Mouse (Mus musculus): ENCODE measurements around the gene Akap13.

The Akap13 gene

DNA sequence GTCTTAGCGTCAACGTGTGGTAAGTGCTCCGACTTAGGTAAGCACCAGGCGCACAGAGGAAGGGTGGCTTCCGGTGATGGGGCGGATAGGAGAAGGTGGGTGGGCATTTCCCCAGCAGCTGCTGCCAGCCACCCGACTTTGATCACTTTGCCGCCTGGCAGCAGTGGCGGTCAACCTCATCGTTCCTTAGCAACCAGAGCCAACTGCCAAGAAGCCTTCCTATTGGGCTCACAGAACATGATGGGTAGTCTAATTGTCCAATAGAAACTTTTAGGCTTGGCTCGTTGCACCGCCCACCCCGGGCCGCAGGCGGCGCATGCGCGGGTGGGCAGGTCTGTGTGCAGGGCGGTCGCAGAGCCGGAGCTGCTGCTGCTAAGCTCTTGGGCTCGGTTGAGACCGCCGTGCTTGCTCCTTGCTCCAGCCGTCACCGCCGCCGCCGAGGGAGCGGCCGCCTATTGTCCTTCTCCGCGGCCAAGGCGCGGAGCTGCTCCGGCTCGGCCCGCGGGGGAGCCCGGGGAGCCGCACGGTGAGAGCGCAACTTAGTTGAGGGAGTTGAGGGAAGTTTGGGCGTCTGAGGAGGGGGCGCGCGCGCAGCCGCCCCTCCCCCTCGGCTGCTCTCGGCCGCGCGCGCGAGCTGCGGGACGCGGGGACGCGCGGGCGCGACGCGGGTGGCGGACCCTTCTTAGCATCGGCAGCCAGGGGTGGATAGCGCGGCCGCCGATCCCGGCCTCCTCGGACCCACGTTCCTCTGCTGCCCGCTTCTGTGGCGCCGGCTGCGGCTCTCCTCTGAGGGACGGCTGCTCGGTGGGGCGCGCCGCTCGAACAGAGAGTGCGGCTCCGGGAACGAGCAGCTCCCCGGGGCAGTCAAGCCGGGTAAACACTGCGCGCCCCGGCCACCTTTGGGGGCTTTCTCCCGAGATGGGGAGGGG, at the start of gene Akap13:
Akap13 (plus strand) TSS at position 312 of the 929 bp plus-strand sequence.
- peak; percentile 98 for DNase-seq (ENCODE audit: low read depth)

DNA sequence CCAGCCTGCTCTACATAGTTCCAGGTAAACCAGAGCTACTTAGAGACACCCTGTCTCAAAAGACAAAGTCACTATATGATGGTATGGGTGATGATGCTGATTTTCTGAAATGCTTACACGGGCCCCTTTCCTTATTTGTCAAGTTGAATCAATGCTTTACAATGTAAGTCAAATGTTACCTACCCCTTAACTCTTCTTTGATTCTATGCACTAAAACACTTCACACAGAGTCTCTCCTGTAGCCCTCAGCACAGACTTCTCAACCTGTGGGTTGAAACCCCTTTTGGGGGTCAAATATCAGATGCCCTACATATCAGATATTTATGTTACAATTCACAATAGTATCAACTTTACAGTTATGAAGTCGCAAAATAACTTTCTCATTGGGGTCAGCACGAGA, 44.7 kb upstream of the Akap13 start:
- DNase-seq (ENCODE audit: low read depth): no peak

DNA sequence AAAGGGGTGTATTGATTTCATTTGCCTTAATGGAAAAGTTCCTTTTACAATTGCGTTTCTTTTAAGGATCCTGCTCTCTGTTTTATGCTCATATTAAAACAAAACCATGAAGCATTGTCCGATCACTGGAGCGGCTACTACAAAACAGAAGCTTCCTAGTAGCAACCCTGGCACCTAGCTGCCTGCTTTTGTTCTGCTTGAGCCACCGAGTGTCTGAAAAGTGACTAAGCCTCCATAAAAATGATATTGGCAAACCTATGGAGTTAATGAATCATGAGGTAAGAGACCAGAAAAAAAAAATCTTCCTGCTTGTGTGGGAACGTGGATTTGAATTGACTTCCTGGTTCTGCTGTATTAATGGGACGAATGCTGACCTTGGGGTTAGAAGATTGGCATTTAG, 44.1 kb upstream of the Akap13 start:
- peak; percentile 33 for DNase-seq (ENCODE audit: low read depth)

DNA sequence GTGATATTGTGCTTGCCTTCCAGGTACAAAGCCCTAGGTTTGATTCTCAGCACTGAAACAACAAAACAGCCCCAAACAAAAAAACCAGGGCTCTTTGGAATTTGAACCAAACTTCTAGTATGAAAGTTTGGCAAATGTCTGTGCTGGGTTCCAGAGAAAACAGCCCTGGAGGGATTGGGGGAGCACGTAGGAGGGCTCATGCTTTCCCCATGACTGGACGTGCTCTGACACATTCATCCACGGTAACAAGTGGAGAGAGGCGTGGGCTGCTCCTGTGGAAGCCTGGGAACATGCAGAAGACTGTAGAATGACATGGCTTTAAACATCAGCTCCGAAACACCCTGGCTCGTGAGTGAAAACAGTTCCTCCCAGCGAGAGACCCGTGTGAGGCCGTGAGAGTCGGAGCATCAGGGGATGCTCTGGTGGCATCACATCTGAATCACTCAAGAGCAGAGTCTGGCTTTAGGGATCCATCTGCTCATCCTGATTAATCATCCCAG, 43.3 kb upstream of the Akap13 start:
- peak; percentile 72 for DNase-seq (ENCODE audit: low read depth)

DNA sequence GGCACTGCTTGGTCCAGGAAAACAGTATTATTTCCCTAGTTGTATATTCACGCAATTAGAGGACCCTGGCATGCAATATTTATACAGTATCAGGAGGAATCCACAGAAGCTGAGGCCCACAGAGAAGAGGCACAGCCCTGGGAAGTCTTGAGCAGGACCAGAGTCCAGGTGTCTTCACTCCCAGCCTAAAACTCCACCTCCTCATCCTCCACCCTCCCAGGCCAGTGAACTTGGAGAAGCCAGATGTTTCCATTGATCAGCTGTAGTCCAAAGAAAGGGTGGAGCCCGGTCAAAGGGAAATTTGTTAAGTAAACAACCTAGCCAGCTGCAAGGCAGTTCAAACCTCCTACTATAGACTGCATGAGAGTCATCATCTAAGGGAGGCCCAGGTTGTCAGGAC, 42.8 kb upstream of the Akap13 start:
- peak; percentile 33 for DNase-seq (ENCODE audit: low read depth)

GRCm38 (mm10) chr7:75413903-75414302, 41.4 kb upstream of the Akap13 start:
- DNase-seq (ENCODE audit: low read depth): no peak

DNA sequence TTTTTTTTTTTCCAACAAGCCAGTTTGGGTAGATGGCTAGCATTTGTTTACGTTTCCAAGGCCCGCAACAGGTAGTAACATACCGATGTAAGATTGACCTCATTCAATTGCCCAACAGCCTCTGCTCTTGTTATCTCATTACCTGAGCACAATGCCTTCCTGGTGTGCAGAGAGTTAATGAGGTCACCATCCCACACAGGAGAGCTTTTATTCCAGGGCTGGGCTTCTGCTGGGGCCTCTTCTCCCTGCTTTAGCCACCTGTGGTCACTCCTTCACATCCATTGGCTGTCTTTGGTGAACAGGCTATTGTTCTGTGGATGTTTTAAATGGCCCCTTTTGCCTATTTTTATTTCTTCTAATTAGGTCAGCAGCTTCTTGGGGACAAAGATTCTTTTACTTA, 41.0 kb upstream of the Akap13 start:
- no peak for DNase-seq (ENCODE audit: low read depth)

GRCm38 (mm10) chr7:75415166-75415881, 40.0 kb upstream of the Akap13 start:
- peak; percentile 34 for DNase-seq (ENCODE audit: low read depth)

- DNase-seq (ENCODE audit: low read depth): no peak
Observed at GRCm38 (mm10) chr7:75415882-75416585, 39.3 kb upstream of the Akap13 start.

DNA sequence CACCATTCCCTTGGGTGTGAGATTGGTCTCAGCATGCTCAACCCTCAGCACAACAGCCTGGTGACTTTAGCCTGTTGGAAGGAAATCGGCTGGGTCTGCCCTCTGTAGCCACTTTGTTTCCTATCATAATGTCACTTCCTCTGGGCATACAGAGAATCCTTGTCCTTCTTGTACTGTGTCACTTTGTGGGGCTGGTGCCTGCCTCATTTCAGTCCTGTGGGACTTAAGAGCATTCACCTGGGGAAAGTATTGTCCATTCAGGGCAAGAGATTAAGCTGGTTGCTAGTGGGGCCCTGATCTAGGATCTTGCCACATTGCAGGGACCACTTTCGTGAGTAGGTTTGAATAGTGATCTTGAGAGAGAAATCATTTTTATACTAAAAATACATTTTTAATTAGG, 34.4 kb upstream of the Akap13 start:
- no peak for DNase-seq (ENCODE audit: low read depth)

DNA sequence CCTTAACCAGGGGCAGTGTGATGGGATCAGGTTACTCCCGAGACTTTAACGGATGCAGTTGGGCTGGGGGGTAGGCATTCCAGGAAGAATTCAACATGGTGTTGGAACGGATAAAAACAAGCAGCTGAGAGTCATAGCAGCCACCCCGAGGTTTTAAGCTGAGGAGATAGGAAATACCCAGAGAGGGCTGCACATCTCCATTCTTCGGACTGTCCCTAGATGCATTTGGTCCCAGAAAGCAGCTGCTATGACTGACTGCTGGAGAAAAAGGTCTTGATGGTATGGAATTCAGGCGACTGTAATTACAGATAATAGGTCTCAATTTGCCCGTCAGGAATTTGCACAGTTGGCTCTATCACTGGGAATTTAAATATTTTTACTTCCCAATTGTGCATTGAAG, 31.2 kb upstream of the Akap13 start:
- no peak for DNase-seq (ENCODE audit: low read depth)

DNA sequence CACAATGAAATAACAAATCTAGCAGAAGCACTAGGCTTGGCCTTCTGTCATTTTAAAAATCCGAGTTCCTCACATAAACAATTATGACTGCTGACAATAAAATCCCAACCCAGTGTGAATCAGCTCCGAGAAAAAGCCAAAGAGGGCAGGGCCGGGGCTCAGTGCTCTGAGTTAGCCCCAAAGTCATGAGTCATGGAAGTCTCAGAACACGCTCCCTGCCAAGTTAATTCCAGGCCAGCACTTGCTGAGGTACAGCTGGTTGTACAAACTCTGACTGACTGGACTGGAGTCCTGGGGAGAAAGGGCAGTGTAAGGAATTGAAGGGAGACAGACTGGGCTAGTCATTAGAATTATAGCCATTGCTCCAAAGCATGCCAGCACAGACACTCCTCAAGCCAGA, 28.0 kb upstream of the Akap13 start:
- peak; percentile 96 for DNase-seq (ENCODE audit: low read depth)

- DNase-seq (ENCODE audit: low read depth): peak; percentile 38
Observed at GRCm38 (mm10) chr7:75428913-75429312, 26.4 kb upstream of the Akap13 start.

- no peak for DNase-seq (ENCODE audit: low read depth)
Observed at GRCm38 (mm10) chr7:75430550-75430949, 24.8 kb upstream of the Akap13 start.

DNA sequence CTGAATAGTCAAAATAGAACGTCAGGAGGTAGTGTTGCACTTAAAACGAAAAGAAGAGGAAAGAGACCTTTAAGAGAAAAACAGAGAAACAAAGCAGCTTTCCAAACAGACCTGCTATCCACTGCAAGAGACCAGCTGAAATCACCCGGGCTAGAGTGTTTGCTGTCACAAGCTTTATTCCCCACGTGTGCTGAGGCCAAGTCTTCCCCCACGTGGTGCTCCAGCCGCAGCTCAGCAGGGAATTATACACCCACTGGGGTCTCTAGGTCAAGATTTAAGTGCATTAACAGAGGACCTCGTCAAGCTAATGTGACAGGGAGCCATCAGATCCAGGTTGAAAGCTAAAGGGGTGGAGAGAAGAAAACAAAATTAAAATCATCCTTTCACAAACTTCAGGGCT, 24.3 kb upstream of the Akap13 start:
- no peak for DNase-seq (ENCODE audit: low read depth)

DNA sequence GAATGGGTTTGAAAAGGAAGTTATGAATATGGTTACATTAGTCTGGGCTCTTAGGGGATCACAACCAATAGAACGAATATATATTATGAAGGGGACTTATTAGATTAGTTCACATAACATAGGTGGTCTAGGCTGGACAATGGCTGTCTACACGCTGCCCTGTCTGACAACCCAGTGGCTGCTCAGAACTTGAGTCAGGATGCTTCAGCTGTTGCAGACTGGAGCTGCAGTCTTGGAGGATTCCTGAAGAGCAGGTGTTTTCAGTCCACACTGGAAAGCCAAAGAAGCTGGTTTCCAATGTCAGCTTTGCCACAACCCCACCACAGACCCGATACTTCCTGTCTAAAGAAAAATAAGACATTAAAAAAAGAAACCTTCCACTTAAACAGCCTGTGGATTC, 23.3 kb upstream of the Akap13 start:
- no peak for DNase-seq (ENCODE audit: low read depth)

DNA sequence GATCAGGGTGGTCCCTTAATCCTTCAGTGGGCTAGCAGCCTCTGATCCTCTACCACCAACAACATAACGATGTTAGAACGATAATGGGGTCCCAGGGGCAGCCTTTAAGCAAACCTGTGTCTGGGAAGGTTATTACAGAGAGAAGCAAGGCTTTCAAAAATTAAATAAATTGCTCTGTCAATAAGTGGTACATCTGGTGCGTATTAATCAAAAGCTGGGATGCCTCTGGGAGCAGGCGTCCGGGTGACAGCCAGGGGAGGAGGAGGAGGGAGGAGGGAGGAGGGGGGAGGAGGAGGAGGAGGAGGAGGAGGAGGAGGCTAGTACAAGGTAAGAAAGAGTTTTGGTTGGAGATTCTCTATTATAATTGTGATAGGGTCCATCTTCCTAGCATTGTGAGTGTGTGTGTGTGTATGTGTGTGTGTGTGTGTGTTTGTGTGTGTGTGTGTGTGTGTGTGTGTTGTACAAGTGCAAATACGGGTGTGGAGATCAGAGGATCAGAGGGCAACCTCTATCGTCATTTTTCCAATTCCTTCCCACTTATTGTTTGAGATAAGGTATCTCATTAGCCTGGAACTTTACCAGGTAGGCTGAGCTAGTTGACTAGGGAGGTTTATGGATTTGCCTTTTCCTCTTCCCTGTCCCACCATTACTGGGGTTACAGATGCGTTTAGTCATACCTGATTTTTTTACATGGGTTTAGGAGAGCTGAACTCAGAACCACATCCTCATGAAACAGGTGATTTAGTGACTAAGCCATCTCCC, 18.7 kb upstream of the Akap13 start:
- DNase-seq (ENCODE audit: low read depth): no peak

- no peak for DNase-seq (ENCODE audit: low read depth)
Observed at GRCm38 (mm10) chr7:75439570-75439969, 15.8 kb upstream of the Akap13 start.

DNA sequence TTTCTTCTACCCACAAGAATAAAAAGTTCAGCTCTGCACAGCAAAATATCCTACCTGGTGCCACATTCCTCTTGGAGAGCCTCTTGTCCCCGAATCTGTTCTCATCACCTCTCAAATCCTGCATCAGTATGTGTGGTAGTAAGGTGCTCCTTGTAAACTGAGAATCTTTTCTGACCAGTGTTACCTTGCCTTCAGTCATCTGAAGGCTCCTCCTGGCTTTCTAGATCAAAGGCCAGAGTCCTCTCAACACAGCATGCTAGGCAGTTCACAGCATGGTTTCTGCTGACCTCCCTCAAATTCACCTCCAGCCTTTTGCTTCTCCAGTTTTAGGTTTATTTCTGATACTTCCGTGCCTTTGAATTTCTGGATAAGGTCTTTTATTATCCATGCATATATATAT, 15.1 kb upstream of the Akap13 start:
- DNase-seq (ENCODE audit: low read depth): no peak

DNA sequence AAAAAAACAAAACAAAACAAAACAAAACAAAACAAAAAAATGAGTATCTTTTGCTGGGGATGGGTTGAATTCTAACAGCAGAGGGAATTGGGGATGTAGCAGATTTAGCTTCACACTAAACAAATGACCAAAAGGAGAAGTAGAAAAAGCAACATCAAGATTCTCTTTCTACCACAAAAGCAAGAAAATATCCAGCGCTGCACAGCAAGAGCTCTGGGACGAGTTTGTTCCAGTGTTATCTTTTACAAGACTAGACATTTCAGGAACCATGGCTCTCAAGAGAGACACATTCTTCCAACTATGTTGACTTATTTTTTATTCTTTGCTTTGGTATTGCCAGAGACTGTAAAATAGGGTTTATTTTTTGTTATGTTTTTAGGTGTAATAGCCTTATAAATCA, 13.4 kb upstream of the Akap13 start:
- no peak for DNase-seq (ENCODE audit: low read depth)

GRCm38 (mm10) chr7:75456152-75456888, 986 bp downstream of the Akap13 start:
- DNase-seq (ENCODE audit: low read depth): peak; percentile 52

Measured in NIH3T3 (cell line).